Mouse (Mus musculus) neural tube, embryonic 13.5 days (tissue): ENCODE measurements around the gene Ttc7. TPM values are rescaled to one million over a fixed set of nuclear protein-coding genes. Genes with fewer than 3 reads are reported as not detected.

Source experiments
- ATAC-seq: fragments of 200-750 bp; cut with Nextera tagmentation; 2 replicates; pipeline ENCODE4 v1.8.0; 2017; ENCODE audit warnings: low read depth, mild to moderate bottlenecking, moderate TSS enrichment, moderate library complexity
- H3K27ac ChIP-seq: fragments of 300-500 bp; sonication (generic); replicated peaks from 2 replicates; pipeline ENCODE4 v1.5.1; 2015; ENCODE audit warnings: moderate library complexity, mild to moderate bottlenecking, inconsistent platforms
- H3K27me3 ChIP-seq: fragments of 300-500 bp; sonication (generic); 2 replicates; pipeline ENCODE4 v1.6.1; 2015; ENCODE audit warnings: mild to moderate bottlenecking, inconsistent platforms
- H3K36me3 ChIP-seq: fragments of 300-500 bp; sonication (generic); 2 replicates; pipeline ENCODE4 v1.6.1; 2015; ENCODE audit warnings: mild to moderate bottlenecking, inconsistent platforms
- H3K4me1 ChIP-seq: fragments of 300-500 bp; sonication (generic); replicated peaks from 2 replicates; pipeline ENCODE4 v1.6.1; 2015; ENCODE audit warnings: inconsistent platforms
- H3K4me2 ChIP-seq: fragments of 300-500 bp; sonication (generic); 2 replicates; pipeline ENCODE4 v1.6.1; 2015; ENCODE audit warnings: inconsistent platforms, mild to moderate bottlenecking, moderate library complexity
- H3K4me3 ChIP-seq: fragments of 300-500 bp; sonication (generic); 2 replicates; pipeline ENCODE4 v1.5.1; 2015; ENCODE audit warnings: mild to moderate bottlenecking, inconsistent platforms
- H3K9ac ChIP-seq: fragments of 300-500 bp; sonication (generic); 2 replicates; pipeline ENCODE4 v1.6.1; 2015; ENCODE audit warnings: moderate library complexity, mild to moderate bottlenecking, inconsistent platforms
- H3K9me3 ChIP-seq: fragments of 300-500 bp; sonication (generic); 2 replicates; pipeline ENCODE4 v1.6.1; 2016; ENCODE audit warnings: inconsistent platforms
- WGBS: fragments of 180-500 bp; shearing (Covaris S2); methylation state at CpG from one replicate; pipeline ENCODE4 v1.1.7; 2015; 5-methylcytosine and 5-hydroxymethylcytosine counted together
- polyA plus RNA-seq: library from polyadenylated mRNA; unstranded; fragments of >200 nt; fragmentation: Nextera tagmentation; extraction: Ambion mirVana; gene quantifications from 2 replicates; pipeline ENCODE4 v1.2.1, GENCODE M21; 2015

Gene Ttc7
- polyA plus RNA-seq, 1 experiment from 2014 or later, result 4.9 TPM

GRCm38 (mm10) chr17:87332887-87333286 lies 50.2 kb downstream of the Ttc7 start:
- Histone ChIP-seq H3K9ac (no peak overlapping the region), H3K27me3 (no peaks in the 10 kb centered on the region), H3K9me3 (no peaks in the 10 kb centered on the region), H3K36me3 (no peaks in the 10 kb centered on the region), H3K4me3 (no peak overlapping the region), H3K4me2 (no peak overlapping the region), H3K4me1 (peaks cover 43% of the 10 kb centered on the region), H3K27ac (peak overlapping the region; percentile 90)
- 82% methylated on average over 6 of the region's 6 CpGs for WGBS
- ATAC-seq, result no peak

GRCm38 (mm10) chr17:87334162-87334561 lies 51.5 kb downstream of the Ttc7 start:
- Histone ChIP-seq H3K9me3 (no peaks in the 10 kb centered on the region), H3K4me2 (no peak overlapping the region), H3K4me3 (no peak overlapping the region), H3K4me1 (peaks cover 35% of the 10 kb centered on the region), H3K27me3 (no peaks in the 10 kb centered on the region), H3K36me3 (no peaks in the 10 kb centered on the region), H3K27ac (no peak overlapping the region), H3K9ac (no peak overlapping the region)
- no peak for ATAC-seq
- 96% methylated on average over 12 of the region's 12 CpGs for WGBS

- Histone ChIP-seq H3K9ac (no peak overlapping the region), H3K4me3 (no peak overlapping the region), H3K27ac (no peak overlapping the region), H3K4me2 (no peak overlapping the region), H3K9me3 (no peaks in the 10 kb centered on the region), H3K27me3 (no peaks in the 10 kb centered on the region), H3K4me1 (peaks cover 30% of the 10 kb centered on the region), H3K36me3 (no peaks in the 10 kb centered on the region)
- WGBS, result 90% methylated on average over 14 of the region's 14 CpGs
- ATAC-seq, result no peak
Observed at GRCm38 (mm10) chr17:87335152-87335551, 52.5 kb downstream of the Ttc7 start.

GRCm38 (mm10) chr17:87335727-87336126 lies 53.0 kb downstream of the Ttc7 start:
- H3K36me3 ChIP-seq, result no peaks in the 10 kb centered on the region
- peaks cover 24% of the 10 kb centered on the region for H3K4me1 ChIP-seq
- no peak overlapping the region for H3K4me3 ChIP-seq
- no peak for ATAC-seq
- no peak overlapping the region for H3K4me2 ChIP-seq
- no peak overlapping the region for H3K9ac ChIP-seq
- no peaks in the 10 kb centered on the region for H3K9me3 ChIP-seq
- H3K27me3 ChIP-seq, result no peaks in the 10 kb centered on the region
- 90% methylated on average over 2 of the region's 2 CpGs for WGBS
- no peak overlapping the region for H3K27ac ChIP-seq

GRCm38 (mm10) chr17:87336910-87337309 lies 54.2 kb downstream of the Ttc7 start:
- ATAC-seq, result no peak
- no peak overlapping the region for H3K4me2 ChIP-seq
- H3K4me1 ChIP-seq, result peaks cover 12% of the 10 kb centered on the region
- no peaks in the 10 kb centered on the region for H3K36me3 ChIP-seq
- no peak overlapping the region for H3K27ac ChIP-seq
- no peak overlapping the region for H3K4me3 ChIP-seq
- H3K9me3 ChIP-seq, result no peaks in the 10 kb centered on the region
- 88% methylated on average over 12 of the region's 12 CpGs for WGBS
- H3K9ac ChIP-seq, result no peak overlapping the region
- H3K27me3 ChIP-seq, result no peaks in the 10 kb centered on the region

- Histone ChIP-seq H3K36me3 (no peaks in the 10 kb centered on the region), H3K4me3 (no peak overlapping the region), H3K4me2 (no peak overlapping the region), H3K27me3 (no peaks in the 10 kb centered on the region), H3K27ac (no peak overlapping the region), H3K4me1 (peaks cover 4% of the 10 kb centered on the region), H3K9me3 (no peaks in the 10 kb centered on the region), H3K9ac (no peak overlapping the region)
- no peak for ATAC-seq
- WGBS, result 90% methylated on average over 7 of the region's 7 CpGs
Observed at GRCm38 (mm10) chr17:87337683-87338082, 55.0 kb downstream of the Ttc7 start.

GRCm38 (mm10) chr17:87339122-87339521 lies 56.4 kb downstream of the Ttc7 start:
- no peak overlapping the region for H3K4me3 ChIP-seq
- no peaks in the 10 kb centered on the region for H3K9me3 ChIP-seq
- ATAC-seq, result no peak
- no peak overlapping the region for H3K27ac ChIP-seq
- WGBS, result 49% methylated on average over 1 of the region's 1 CpGs
- no peak overlapping the region for H3K9ac ChIP-seq
- H3K27me3 ChIP-seq, result no peaks in the 10 kb centered on the region
- H3K4me1 ChIP-seq, result no peaks in the 10 kb centered on the region
- H3K4me2 ChIP-seq, result no peak overlapping the region
- H3K36me3 ChIP-seq, result no peaks in the 10 kb centered on the region

- Histone ChIP-seq H3K9ac (no peak overlapping the region), H3K4me3 (no peak overlapping the region), H3K4me1 (no peaks in the 10 kb centered on the region; the same call in 1 of the 2 replicates), H3K9me3 (no peaks in the 10 kb centered on the region), H3K27me3 (no peaks in the 10 kb centered on the region), H3K36me3 (no peaks in the 10 kb centered on the region), H3K27ac (no peak overlapping the region), H3K4me2 (no peak overlapping the region)
- 68% methylated on average over 8 of the region's 8 CpGs for WGBS
- ATAC-seq, result no peak
Observed at GRCm38 (mm10) chr17:87343060-87343703, 60.5 kb downstream of the Ttc7 start.

- no peak for ATAC-seq
- no peak overlapping the region for H3K4me3 ChIP-seq
- no peak overlapping the region for H3K4me2 ChIP-seq
- WGBS, result 79% methylated on average over 18 of the region's 18 CpGs
- peaks cover 3% of the 10 kb centered on the region; the same call in 1 of the 2 replicates for H3K4me1 ChIP-seq
- H3K27ac ChIP-seq, result no peak overlapping the region
- no peak overlapping the region for H3K9ac ChIP-seq
- no peaks in the 10 kb centered on the region for H3K36me3 ChIP-seq
- no peaks in the 10 kb centered on the region for H3K9me3 ChIP-seq
- no peaks in the 10 kb centered on the region for H3K27me3 ChIP-seq
Observed at GRCm38 (mm10) chr17:87344441-87345251, 62.0 kb downstream of the Ttc7 start.

GRCm38 (mm10) chr17:87345252-87345593 lies 62.5 kb downstream of the Ttc7 start:
- no peak overlapping the region for H3K27ac ChIP-seq
- H3K4me1 ChIP-seq, result peaks cover 9% of the 10 kb centered on the region; the same call in 1 of the 2 replicates
- no peak for ATAC-seq

GRCm38 (mm10) chr17:87348353-87348752 lies 65.7 kb downstream of the Ttc7 start:
- Histone ChIP-seq H3K4me2 (no peak overlapping the region), H3K4me1 (peaks cover 40% of the 10 kb centered on the region), H3K36me3 (no peaks in the 10 kb centered on the region), H3K4me3 (no peak overlapping the region), H3K27ac (no peak overlapping the region), H3K9ac (no peak overlapping the region), H3K27me3 (no peaks in the 10 kb centered on the region), H3K9me3 (no peaks in the 10 kb centered on the region)
- ATAC-seq, result no peak
- WGBS, result 58% methylated on average over 9 of the region's 9 CpGs

More at GRCm38 (mm10) chr17:87345252-87345593, 62.5 kb downstream of the Ttc7 start:
- Histone ChIP-seq H3K27me3 (no peaks in the 10 kb centered on the region), H3K9ac (no peak overlapping the region), H3K4me2 (no peak overlapping the region), H3K9me3 (no peaks in the 10 kb centered on the region), H3K36me3 (no peaks in the 10 kb centered on the region), H3K4me3 (no peak overlapping the region)
- 80% methylated on average over 4 of the region's 4 CpGs for WGBS

- H3K9me3 ChIP-seq, result no peaks in the 10 kb centered on the region
- H3K4me3 ChIP-seq, result no peak overlapping the region
- no peaks in the 10 kb centered on the region for H3K36me3 ChIP-seq
- H3K4me1 ChIP-seq, result peaks cover 47% of the 10 kb centered on the region
- no peak overlapping the region for H3K27ac ChIP-seq
- no peaks in the 10 kb centered on the region for H3K27me3 ChIP-seq
- no peak overlapping the region for H3K9ac ChIP-seq
- no peak; the same call in 1 of the 2 replicates for ATAC-seq
- 17% methylated on average over 9 of the region's 9 CpGs for WGBS
- H3K4me2 ChIP-seq, result no peak overlapping the region
Observed at GRCm38 (mm10) chr17:87349069-87349468, 66.4 kb downstream of the Ttc7 start.
